Mouse (Mus musculus): ENCODE results near the gene Ubl7. TPM values are rescaled to one million over a fixed set of nuclear protein-coding genes. Genes with fewer than 3 reads are reported as not detected.

Ubl7 gene
- total and polyA plus RNA-seq, 3 experiments: 22.7 to 89.6 TPM; not detected in 1

- no peak overlapping the region for H3K27ac ChIP-seq (ENCODE audit: control insufficient read depth, low read depth, low read length)
- H3K4me3 ChIP-seq (ENCODE audit: control insufficient read depth in 1 of 2, insufficient read depth in 1 of 2, low read depth in 2 of 2, low read length in 2 of 2): no peak overlapping the region
- H3K36me3 ChIP-seq (ENCODE audit: control insufficient read depth in 1 of 2, insufficient read depth in 2 of 2, low read length in 2 of 2): no peaks in the 10 kb centered on the region
- TF ChIP-seq ZC3H11A (IDR thresholded peaks at IDR 0.05; ENCODE audit: low read depth, low read length) (no peak), MEF2A (IDR thresholded peaks at IDR 0.05; ENCODE audit: extremely low read depth, insufficient replicate concordance, low read depth, low read length, poor library complexity, severe bottlenecking) (no peak), CHD1 (IDR thresholded peaks at IDR 0.05; ENCODE audit: low read depth, low read length) (no peak), POLR2AphosphoS5 (IDR thresholded peaks at IDR 0.05; ENCODE audit: borderline replicate concordance, low read depth, low read length) (no peak), NELFE (IDR thresholded peaks at IDR 0.05; ENCODE audit: low read depth, low read length) (no peak), MYC (IDR thresholded peaks at IDR 0.05; ENCODE audit: low read depth, low read length) (no peak), NRF1 (IDR thresholded peaks at IDR 0.05; ENCODE audit: insufficient read depth, low read depth, low read length, poor library complexity, severe bottlenecking) (no peak), MXI1 (IDR thresholded peaks at IDR 0.05; ENCODE audit: low read depth, low read length) (no peak), BHLHE40 (IDR thresholded peaks at IDR 0.05; ENCODE audit: borderline replicate concordance, low read depth, low read length) (no peak), KAT2A (conservative IDR thresholded peaks at IDR 0.05; ENCODE audit: low read depth, low read length) (no peak), MYB (IDR thresholded peaks at IDR 0.05; ENCODE audit: low read depth, low read length) (no peak), TBP (IDR thresholded peaks at IDR 0.05; ENCODE audit: low read depth, low read length) (no peak), USF1 (IDR thresholded peaks at IDR 0.05; ENCODE audit: low read depth, low read length) (no peak), ETS1 (IDR thresholded peaks at IDR 0.05; ENCODE audit: low read depth, low read length) (no peak), SMC3 (IDR thresholded peaks at IDR 0.05; ENCODE audit: low read depth, low read length) (no peak), MAX (IDR thresholded peaks at IDR 0.05; ENCODE audit: low read length) (no peak), POLR2AphosphoS2 (IDR thresholded peaks at IDR 0.05; ENCODE audit: low read length) (no peak)
- H3K9me3 ChIP-seq (replicated peaks; ENCODE audit: insufficient read depth, low read length): no peaks in the 10 kb centered on the region
- no peaks in the 10 kb centered on the region for H3K79me2 ChIP-seq (ENCODE audit: control insufficient read depth, insufficient read depth, low read length, poor library complexity)
- DNase-seq (ENCODE audit: low read depth, low spot score): no peak
- peaks cover 0 to 4% of the 10 kb centered on the region in 2 experiments; a peak in 2 of 4 replicates for H3K27me3 ChIP-seq (ENCODE audit: control insufficient read depth in 1 of 2, insufficient read depth in 2 of 2, low read length in 2 of 2)
- no peaks in the 10 kb centered on the region for H3K4me1 ChIP-seq (ENCODE audit: control insufficient read depth in 1 of 2, insufficient read depth in 2 of 2, low read length in 2 of 2)
- H3K9ac ChIP-seq (ENCODE audit: control insufficient read depth, low read depth, low read length, poor library complexity, severe bottlenecking): no peak overlapping the region
These were observed 36.7 kb downstream of the Ubl7 start for GRCm38 (mm10) chr9:57947381-57948030.

- H3K79me2 ChIP-seq (ENCODE audit: control insufficient read depth, insufficient read depth, low read length, poor library complexity): no peaks in the 10 kb centered on the region
- H3K27ac ChIP-seq (ENCODE audit: control insufficient read depth, low read depth, low read length): no peak overlapping the region
- no peak for DNase-seq (ENCODE audit: low read depth, low spot score)
- peaks cover 0 to 4% of the 10 kb centered on the region in 2 experiments; a peak in 2 of 4 replicates for H3K27me3 ChIP-seq (ENCODE audit: control insufficient read depth in 1 of 2, insufficient read depth in 2 of 2, low read length in 2 of 2)
- no peaks in the 10 kb centered on the region for H3K9me3 ChIP-seq (replicated peaks; ENCODE audit: insufficient read depth, low read length)
- H3K4me3 ChIP-seq (ENCODE audit: control insufficient read depth in 1 of 2, insufficient read depth in 1 of 2, low read depth in 2 of 2, low read length in 2 of 2): no peak overlapping the region
- H3K36me3 ChIP-seq (ENCODE audit: control insufficient read depth in 1 of 2, insufficient read depth in 2 of 2, low read length in 2 of 2): no peaks in the 10 kb centered on the region
- no peaks in the 10 kb centered on the region for H3K4me1 ChIP-seq (ENCODE audit: control insufficient read depth in 1 of 2, insufficient read depth in 2 of 2, low read length in 2 of 2)
- TF ChIP-seq KAT2A (conservative IDR thresholded peaks at IDR 0.05; ENCODE audit: low read depth, low read length) (no peak), SMC3 (IDR thresholded peaks at IDR 0.05; ENCODE audit: low read depth, low read length) (no peak), ZNF384 (IDR thresholded peaks at IDR 0.05; ENCODE audit: low read depth, low read length) (no peak), TAL1 (IDR thresholded peaks at IDR 0.05; ENCODE audit: low read length) (no peak), NELFE (IDR thresholded peaks at IDR 0.05; ENCODE audit: low read depth, low read length) (no peak), USF2 (IDR thresholded peaks at IDR 0.05; ENCODE audit: borderline replicate concordance in 1 of 2, insufficient read depth in 1 of 2, low read depth in 1 of 2, low read length in 2 of 2) (no peak), MAX (IDR thresholded peaks at IDR 0.05; ENCODE audit: low read length) (no peak), HCFC1 (IDR thresholded peaks at IDR 0.05; ENCODE audit: low read depth, low read length) (no peak), POLR2AphosphoS5 (IDR thresholded peaks at IDR 0.05; ENCODE audit: borderline replicate concordance, low read depth, low read length) (no peak), ZMIZ1 (IDR thresholded peaks at IDR 0.05; ENCODE audit: low read depth, low read length) (no peak), GATA1 (IDR thresholded peaks at IDR 0.05; ENCODE audit: low read depth, low read length) (no peak)
- H3K9ac ChIP-seq (ENCODE audit: control insufficient read depth, low read depth, low read length, poor library complexity, severe bottlenecking): no peak overlapping the region
These were observed 37.7 kb downstream of the Ubl7 start for GRCm38 (mm10) chr9:57948333-57948931.

Data from MEL (cell line).